Mouse (Mus musculus): ENCODE measurements around the gene Maml2.
A peak's percentile ranks its signal among the peaks of the same experiment; 100 is the strongest.

The Maml2 gene

GRCm38 (mm10) chr9:13297668-13298512 lies at the start of gene Maml2:
Gene Maml2, plus strand, starts transcription at chr9:13297957.
- DNase-seq (ENCODE audit: low spot score), result peak; percentile 68

GRCm38 (mm10) chr9:13248104-13248503 lies 49.7 kb upstream of the Maml2 start:
- no peak for DNase-seq (ENCODE audit: low spot score)

GRCm38 (mm10) chr9:13251251-13251650 lies 46.5 kb upstream of the Maml2 start:
- DNase-seq (ENCODE audit: low spot score), result no peak

GRCm38 (mm10) chr9:13256726-13257125 lies 41.0 kb upstream of the Maml2 start:
- DNase-seq (ENCODE audit: low spot score), result no peak

- no peak for DNase-seq (ENCODE audit: low spot score)
These were observed 39.6 kb upstream of the Maml2 start for GRCm38 (mm10) chr9:13258173-13258572.

- DNase-seq (ENCODE audit: low spot score), result no peak
These were observed 36.8 kb upstream of the Maml2 start for GRCm38 (mm10) chr9:13260980-13261379.

GRCm38 (mm10) chr9:13273219-13273618 lies 24.5 kb upstream of the Maml2 start:
- DNase-seq (ENCODE audit: low spot score), result no peak

GRCm38 (mm10) chr9:13287482-13287881 lies 10.3 kb upstream of the Maml2 start:
- DNase-seq (ENCODE audit: low spot score), result no peak

GRCm38 (mm10) chr9:13296274-13297121 lies 1.3 kb upstream of the Maml2 start:
- peak; percentile 91 for DNase-seq (ENCODE audit: low spot score)

- no peak for DNase-seq (ENCODE audit: low spot score)
These were observed 562 bp upstream of the Maml2 start for GRCm38 (mm10) chr9:13297122-13297667.

- no peak for DNase-seq (ENCODE audit: low spot score)
These were observed 739 bp downstream of the Maml2 start for GRCm38 (mm10) chr9:13298513-13298878.

- no peak for DNase-seq (ENCODE audit: low spot score)
These were observed 1.4 kb downstream of the Maml2 start for GRCm38 (mm10) chr9:13299190-13299589.

- DNase-seq (ENCODE audit: low spot score), result no peak
These were observed 2.3 kb downstream of the Maml2 start for GRCm38 (mm10) chr9:13300041-13300441.

GRCm38 (mm10) chr9:13300891-13301782 lies 3.4 kb downstream of the Maml2 start:
- DNase-seq (ENCODE audit: low spot score), result no peak

- DNase-seq (ENCODE audit: low spot score), result no peak
These were observed 4.5 kb downstream of the Maml2 start for GRCm38 (mm10) chr9:13302183-13302825.

GRCm38 (mm10) chr9:13303099-13303771 lies 5.5 kb downstream of the Maml2 start:
- no peak for DNase-seq (ENCODE audit: low spot score)

- no peak for DNase-seq (ENCODE audit: low spot score)
These were observed 6.2 kb downstream of the Maml2 start for GRCm38 (mm10) chr9:13303976-13304375.

GRCm38 (mm10) chr9:13306471-13306870 lies 8.7 kb downstream of the Maml2 start:
- no peak for DNase-seq (ENCODE audit: low spot score)

- no peak for DNase-seq (ENCODE audit: low spot score)
These were observed 9.5 kb downstream of the Maml2 start for GRCm38 (mm10) chr9:13307226-13307625.

- DNase-seq (ENCODE audit: low spot score), result no peak
These were observed 11.0 kb downstream of the Maml2 start for GRCm38 (mm10) chr9:13308718-13309117.

- no peak for DNase-seq (ENCODE audit: low spot score)
These were observed 12.1 kb downstream of the Maml2 start for GRCm38 (mm10) chr9:13309807-13310206.

Measured in embryo, embryonic 10 days (tissue).